Mouse (Mus musculus) small intestine, adult 2 months (tissue): Measurements from ENCODE around the gene Txnrd3.

Source experiments
- CTCF ChIP-seq: fragments of 200-500 bp; IDR thresholded peaks from 2 replicates; pipeline ENCODE4 v1.5.1; 2012; ENCODE audit warnings: low read depth, mild to moderate bottlenecking, control low read depth, inconsistent platforms, low read length, moderate library complexity, mixed read lengths; ENCODE audit not compliant: insufficient replicate concordance, insufficient read length; ENCODE audit errors: extremely low read depth
- POLR2A ChIP-seq: fragments of 200-500 bp; IDR thresholded peaks from 2 replicates; pipeline ENCODE4 v1.6.1; 2012; ENCODE audit warnings: low read depth, mild to moderate bottlenecking, control low read depth, inconsistent platforms, low read length, moderate library complexity

DNA sequence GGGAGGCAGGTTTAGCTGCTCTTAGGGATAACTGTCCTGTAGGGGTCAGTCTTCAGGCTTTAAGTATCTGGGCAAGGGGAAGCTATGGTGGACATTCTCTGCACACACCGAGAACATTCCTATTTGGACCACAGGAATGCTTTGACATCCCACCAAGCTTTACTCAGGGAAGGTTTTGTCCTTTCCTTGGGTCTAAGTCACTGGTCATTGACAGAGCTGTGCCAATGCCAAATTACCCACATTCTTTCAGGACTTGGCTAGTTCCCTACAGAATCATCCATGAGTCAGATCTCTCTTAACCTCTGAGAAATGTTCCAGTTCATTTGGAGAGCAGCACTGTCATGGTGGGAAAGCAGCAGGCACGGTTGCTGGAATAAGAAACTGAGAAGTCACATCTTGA is 62.8 kb downstream of the Txnrd3 start:
- TF ChIP-seq CTCF (no peak), POLR2A (no peak)
